Mouse (Mus musculus): ENCODE data around the gene Wbp4. TPM values are rescaled to one million over a fixed set of nuclear protein-coding genes. Genes with fewer than 3 reads are reported as not detected.
"Not testable (repeated sequence)": the region's sequence is repeated elsewhere in the genome, so short reads cannot be mapped to it uniquely, and the experiment has no call there.

Gene Wbp4
- polyA plus RNA-seq, 1 experiment from 2014 or later: 54.1 TPM

- Histone ChIP-seq H3K4me3 (no peak overlapping the region), H3K9ac (no peak overlapping the region), H3K4me1 (no peaks in the 10 kb centered on the region), H3K9me3 (no peaks in the 10 kb centered on the region), H3K27ac (no peak overlapping the region), H3K4me2 (replicated peaks) (no peak overlapping the region), H3K36me3 (no peaks in the 10 kb centered on the region), H3K27me3 (no peaks in the 10 kb centered on the region)
- ATAC-seq (ENCODE audit: insufficient number of reproducible peaks, insufficient read depth, low FRiP score, low TSS enrichment): no peak
- 88% methylated on average over 9 of the region's 9 CpGs for WGBS
Observed at GRCm38 (mm10) chr14:79444601-79445000, 36.7 kb downstream of the Wbp4 start.

- ATAC-seq (ENCODE audit: insufficient number of reproducible peaks, insufficient read depth, low FRiP score, low TSS enrichment): no peak
- H3K9ac ChIP-seq: no peak overlapping the region
- H3K4me3 ChIP-seq: no peak overlapping the region
- H3K9me3 ChIP-seq: no peaks in the 10 kb centered on the region
- H3K36me3 ChIP-seq: no peaks in the 10 kb centered on the region
- no peaks in the 10 kb centered on the region for H3K27me3 ChIP-seq
- H3K4me1 ChIP-seq: no peaks in the 10 kb centered on the region
- H3K4me2 ChIP-seq (replicated peaks): no peak overlapping the region
- H3K27ac ChIP-seq: no peak overlapping the region
- WGBS: 83% methylated on average over 5 of the region's 5 CpGs
Observed at GRCm38 (mm10) chr14:79441441-79441840, 39.9 kb downstream of the Wbp4 start.

- Histone ChIP-seq H3K4me3 (no peak overlapping the region), H3K9ac (no peak overlapping the region), H3K27me3 (no peaks in the 10 kb centered on the region), H3K36me3 (no peaks in the 10 kb centered on the region), H3K27ac (no peak overlapping the region), H3K4me1 (no peaks in the 10 kb centered on the region), H3K4me2 (replicated peaks) (no peak overlapping the region), H3K9me3 (no peaks in the 10 kb centered on the region)
- 87% methylated on average over 2 of the region's 2 CpGs for WGBS
- ATAC-seq (ENCODE audit: insufficient number of reproducible peaks, insufficient read depth, low FRiP score, low TSS enrichment): no peak
Observed at GRCm38 (mm10) chr14:79440655-79441054, 40.7 kb downstream of the Wbp4 start.

- Histone ChIP-seq H3K27me3 (no peaks in the 10 kb centered on the region), H3K9ac (no peak overlapping the region), H3K36me3 (no peaks in the 10 kb centered on the region), H3K4me1 (no peaks in the 10 kb centered on the region), H3K4me3 (no peak overlapping the region), H3K4me2 (replicated peaks) (no peak overlapping the region), H3K9me3 (no peaks in the 10 kb centered on the region), H3K27ac (no peak overlapping the region)
- WGBS: 71% methylated on average over 1 of the region's 1 CpGs
- ATAC-seq (ENCODE audit: insufficient number of reproducible peaks, insufficient read depth, low FRiP score, low TSS enrichment): no peak
Observed at GRCm38 (mm10) chr14:79434068-79434467, 47.3 kb downstream of the Wbp4 start.

- H3K27me3 ChIP-seq; H3K4me1 ChIP-seq; ATAC-seq (ENCODE audit: insufficient number of reproducible peaks, insufficient read depth, low FRiP score, low TSS enrichment): not testable (repeated sequence)
- peak overlapping the region; percentile 43 for H3K4me2 ChIP-seq (replicated peaks)
- H3K4me3 ChIP-seq: peak overlapping the region; percentile 50
- peaks cover 14% of the 10 kb centered on the region; the same call in 1 of the 2 replicates for H3K9me3 ChIP-seq
- peaks cover 12% of the 10 kb centered on the region for H3K36me3 ChIP-seq
- WGBS: 52% methylated on average over 14 of the region's 59 CpGs
- H3K9ac ChIP-seq: peak overlapping the region; percentile 56
- peak overlapping the region; percentile 84 for H3K27ac ChIP-seq
Observed at GRCm38 (mm10) chr14:79426730-79427365, 54.5 kb downstream of the Wbp4 start.

GRCm38 (mm10) chr14:79425979-79426729 lies 55.2 kb downstream of the Wbp4 start, which contains the start of gene Kbtbd7:
Gene Kbtbd7 (plus strand): TSS chr14:79426511.
- Histone ChIP-seq H3K27ac (peak within 1 kb of the TSS; percentile 84), H3K9ac (peak within 1 kb of the TSS; percentile 56), H3K4me3 (peak within 1 kb of the TSS; percentile 50), H3K4me1 (no peaks in the 10 kb centered on the region), H3K36me3 (peaks cover 12% of the 10 kb centered on the region), H3K4me2 (replicated peaks) (peak within 1 kb of the TSS; percentile 43), H3K27me3 (no peaks in the 10 kb centered on the region), H3K9me3 (peaks cover 14% of the 10 kb centered on the region; the same call in 1 of the 2 replicates)
- under 1% methylated on average over 33 of the region's 44 CpGs for WGBS
- peak; percentile 98 for ATAC-seq (ENCODE audit: insufficient number of reproducible peaks, insufficient read depth, low FRiP score, low TSS enrichment)

GRCm38 (mm10) chr14:79420083-79420685 lies 61.1 kb downstream of the Wbp4 start:
- Histone ChIP-seq H3K4me2 (replicated peaks) (no peak overlapping the region), H3K4me1 (no peaks in the 10 kb centered on the region), H3K27me3 (no peaks in the 10 kb centered on the region), H3K9me3 (no peaks in the 10 kb centered on the region), H3K36me3 (no peaks in the 10 kb centered on the region), H3K9ac (no peak overlapping the region), H3K4me3 (no peak overlapping the region), H3K27ac (no peak overlapping the region)
- no peak for ATAC-seq (ENCODE audit: insufficient number of reproducible peaks, insufficient read depth, low FRiP score, low TSS enrichment)
- 54% methylated on average over 20 of the region's 20 CpGs for WGBS

GRCm38 (mm10) chr14:79413121-79413520 lies 68.2 kb downstream of the Wbp4 start:
- Histone ChIP-seq H3K9me3 (no peaks in the 10 kb centered on the region), H3K27ac (no peak overlapping the region), H3K9ac (no peak overlapping the region), H3K27me3 (no peaks in the 10 kb centered on the region), H3K4me3 (no peak overlapping the region), H3K36me3 (peaks cover 6% of the 10 kb centered on the region), H3K4me1 (no peaks in the 10 kb centered on the region), H3K4me2 (replicated peaks) (no peak overlapping the region)
- WGBS: 90% methylated on average over 6 of the region's 6 CpGs
- no peak for ATAC-seq (ENCODE audit: insufficient number of reproducible peaks, insufficient read depth, low FRiP score, low TSS enrichment)

- H3K4me2 ChIP-seq (replicated peaks): no peak overlapping the region
- peaks cover 6% of the 10 kb centered on the region for H3K36me3 ChIP-seq
- H3K27me3 ChIP-seq: no peaks in the 10 kb centered on the region
- no peaks in the 10 kb centered on the region for H3K9me3 ChIP-seq
- ATAC-seq (ENCODE audit: insufficient number of reproducible peaks, insufficient read depth, low FRiP score, low TSS enrichment): no peak
- H3K4me3 ChIP-seq: no peak overlapping the region
- H3K27ac ChIP-seq: no peak overlapping the region
- no peaks in the 10 kb centered on the region for H3K4me1 ChIP-seq
- 74% methylated on average over 2 of the region's 2 CpGs for WGBS
- no peak overlapping the region for H3K9ac ChIP-seq
Observed at GRCm38 (mm10) chr14:79410662-79411061, 70.7 kb downstream of the Wbp4 start.

Other genes starting within 250 kb of the Wbp4 start
- gene Zfp957, start 234.2 kb downstream of the Wbp4 start, polyA plus RNA-seq (2016; fragmentation: Nextera tagmentation; extraction: Ambion mirVana): not detected in 2 replicates
- gene Rgcc, start 179.9 kb downstream of the Wbp4 start, polyA plus RNA-seq (2016; fragmentation: Nextera tagmentation; extraction: Ambion mirVana): 62.2 and 62.5 TPM in 2 replicates
- gene Naa16, start 90.7 kb downstream of the Wbp4 start, polyA plus RNA-seq (2016; fragmentation: Nextera tagmentation; extraction: Ambion mirVana): 48.5 and 50.1 TPM in 2 replicates
- 9.7 and 10.3 TPM in 2 replicates for gene Mtrf1, start 83.7 kb downstream of the Wbp4 start, polyA plus RNA-seq (2016; fragmentation: Nextera tagmentation; extraction: Ambion mirVana)
- 21.0 and 21.2 TPM in 2 replicates for gene Kbtbd7, start 55.0 kb downstream of the Wbp4 start, polyA plus RNA-seq (2016; fragmentation: Nextera tagmentation; extraction: Ambion mirVana)
- 3.8 and 4.0 TPM in 2 replicates for gene Kbtbd6, start 29.7 kb downstream of the Wbp4 start, polyA plus RNA-seq (2016; fragmentation: Nextera tagmentation; extraction: Ambion mirVana)
- gene Elf1, start 326 bp downstream of the Wbp4 start, polyA plus RNA-seq (2016; fragmentation: Nextera tagmentation; extraction: Ambion mirVana): 12.4 and 12.7 TPM in 2 replicates
- gene Sugt1, start 106.2 kb upstream of the Wbp4 start, polyA plus RNA-seq (2016; fragmentation: Nextera tagmentation; extraction: Ambion mirVana): 134 and 140 TPM in 2 replicates
- gene Cnmd, start 180.7 kb upstream of the Wbp4 start, polyA plus RNA-seq (2016; fragmentation: Nextera tagmentation; extraction: Ambion mirVana): 39.4 and 51.2 TPM in 2 replicates